Mouse (Mus musculus): ENCODE results near the gene Hcar2. TPM values are rescaled to one million over a fixed set of nuclear protein-coding genes. Genes with fewer than 3 reads are reported as not detected.

Gene Hcar2
- polyA plus RNA-seq, 1 experiment: not detected

DNA sequence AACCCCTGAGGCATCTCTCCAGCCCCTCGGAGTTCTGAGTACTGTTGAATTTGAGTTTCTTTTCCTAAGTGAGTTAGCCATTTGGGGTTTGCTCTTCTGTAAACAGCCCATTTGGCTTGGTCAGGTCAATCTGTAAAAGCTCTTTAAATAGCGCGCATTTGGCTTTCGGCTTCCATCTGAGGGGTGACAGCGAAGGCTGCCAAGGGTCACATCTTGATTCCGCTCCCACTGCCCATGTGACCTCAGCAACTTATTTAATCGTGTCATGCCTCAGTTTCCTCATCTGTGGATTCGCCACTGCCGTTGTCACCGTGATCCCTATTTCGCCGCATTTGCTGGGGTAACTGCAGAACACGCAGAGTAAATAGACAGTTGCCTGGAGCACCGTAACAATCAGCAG is 21.0 kb downstream of the Hcar2 start:
- WGBS: 90% methylated on average over 14 of the region's 14 CpGs
- Histone ChIP-seq H3K4me3 (ENCODE audit: insufficient read depth, low read depth, low read length) (no peak overlapping the region), H3K4me1 (ENCODE audit: control insufficient read depth, insufficient read depth, low read length) (no peaks in the 10 kb centered on the region), H3K27ac (ENCODE audit: insufficient read depth, low read depth, low read length) (no peak overlapping the region)
- no peak for TF ChIP-seq CTCF (IDR thresholded peaks at IDR 0.05; ENCODE audit: insufficient read depth, low read depth, low read length)
- TF ChIP-seq POLR2A (IDR thresholded peaks at IDR 0.05; ENCODE audit: insufficient read depth, low read depth, low read length): no peak

DNA sequence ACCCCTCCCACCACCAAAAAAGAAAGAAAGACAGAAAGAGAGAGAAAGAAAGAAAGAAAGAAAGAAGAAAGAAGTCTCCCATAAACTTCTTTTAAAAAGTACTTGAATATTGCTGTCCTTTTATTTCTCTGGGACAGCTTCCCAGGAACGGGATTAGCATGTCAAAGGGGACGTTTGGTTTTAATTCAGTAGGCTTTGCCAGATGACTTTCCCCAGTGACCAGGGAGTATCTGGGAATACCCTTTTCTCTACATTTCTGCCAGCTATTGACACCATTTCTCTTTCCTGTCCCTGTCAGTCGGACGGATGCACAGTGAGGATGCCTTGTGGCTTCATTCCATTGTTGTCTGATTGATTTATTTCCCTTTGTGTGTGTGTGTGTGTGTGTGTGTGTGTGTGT is 21.5 kb downstream of the Hcar2 start:
- Histone ChIP-seq H3K27ac (ENCODE audit: insufficient read depth, low read depth, low read length) (no peak overlapping the region), H3K4me3 (ENCODE audit: insufficient read depth, low read depth, low read length) (no peak overlapping the region), H3K4me1 (ENCODE audit: control insufficient read depth, insufficient read depth, low read length) (no peaks in the 10 kb centered on the region)
- TF ChIP-seq POLR2A (IDR thresholded peaks at IDR 0.05; ENCODE audit: insufficient read depth, low read depth, low read length) (no peak), CTCF (IDR thresholded peaks at IDR 0.05; ENCODE audit: insufficient read depth, low read depth, low read length) (no peak)
- 21% methylated on average over 4 of the region's 4 CpGs for WGBS

DNA sequence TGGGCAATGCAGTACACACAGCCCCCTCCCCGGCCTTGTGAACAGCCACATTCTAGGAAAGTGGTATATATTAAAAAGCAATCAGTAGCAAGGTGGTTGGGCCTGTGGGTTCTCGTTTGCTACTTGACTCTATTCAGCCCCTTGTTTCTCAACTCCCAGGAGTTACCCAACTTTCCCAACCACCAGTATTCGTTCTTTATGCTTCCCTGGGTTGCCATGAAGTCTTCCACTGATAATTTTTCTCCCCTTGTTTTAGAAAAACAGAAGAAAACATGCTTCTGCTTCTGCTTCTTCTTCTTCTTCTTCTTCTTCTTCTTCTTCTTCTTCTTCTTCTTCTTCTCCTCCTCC is 22.4 kb downstream of the Hcar2 start:
- Histone ChIP-seq H3K4me1 (ENCODE audit: control insufficient read depth, insufficient read depth, low read length) (no peaks in the 10 kb centered on the region), H3K4me3 (ENCODE audit: insufficient read depth, low read depth, low read length) (no peak overlapping the region), H3K27ac (ENCODE audit: insufficient read depth, low read depth, low read length) (no peak overlapping the region)
- TF ChIP-seq CTCF (IDR thresholded peaks at IDR 0.05; ENCODE audit: insufficient read depth, low read depth, low read length): no peak
- no peak for TF ChIP-seq POLR2A (IDR thresholded peaks at IDR 0.05; ENCODE audit: insufficient read depth, low read depth, low read length)
- WGBS: 73% methylated on average over 3 of the region's 3 CpGs

DNA sequence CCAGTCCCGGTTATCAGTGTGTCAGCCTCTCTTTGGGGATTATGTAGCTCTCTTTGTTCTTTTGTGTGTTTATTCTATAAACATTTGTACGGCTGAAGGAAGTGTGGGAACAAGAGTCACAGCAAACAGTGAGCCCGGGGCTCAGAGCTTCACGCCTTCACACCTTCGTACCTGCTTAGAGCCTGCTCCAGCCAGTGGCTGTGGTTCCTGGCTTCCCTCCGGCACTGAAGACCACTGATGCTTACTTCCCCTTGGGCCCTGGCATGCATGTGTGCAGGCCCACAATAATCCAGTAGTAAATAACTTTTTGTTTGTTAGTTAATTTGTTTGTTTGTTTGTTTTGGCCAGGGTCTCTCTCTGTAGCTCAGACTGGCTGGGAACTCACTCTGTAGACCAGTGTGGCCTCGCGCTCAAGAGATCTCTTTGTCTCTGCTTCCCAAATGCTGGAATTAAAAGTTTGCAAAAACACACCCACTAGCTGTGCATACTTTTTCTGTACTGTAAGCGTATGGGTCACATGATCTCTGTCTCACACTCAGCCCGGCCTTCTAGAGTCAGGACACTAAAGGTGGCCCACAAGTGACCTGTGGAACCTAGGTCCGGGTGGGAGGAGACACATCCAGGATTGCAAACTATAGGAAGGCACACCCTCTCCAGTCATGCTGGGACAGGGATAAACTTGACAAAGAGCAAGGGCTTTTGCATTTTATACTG is 22.9 kb downstream of the Hcar2 start:
- H3K4me3 ChIP-seq (ENCODE audit: insufficient read depth, low read depth, low read length): no peak overlapping the region
- H3K27ac ChIP-seq (ENCODE audit: insufficient read depth, low read depth, low read length): no peak overlapping the region
- 75% methylated on average over 11 of the region's 11 CpGs for WGBS
- H3K4me1 ChIP-seq (ENCODE audit: control insufficient read depth, insufficient read depth, low read length): no peaks in the 10 kb centered on the region
- no peak for TF ChIP-seq CTCF (IDR thresholded peaks at IDR 0.05; ENCODE audit: insufficient read depth, low read depth, low read length)
- TF ChIP-seq POLR2A (IDR thresholded peaks at IDR 0.05; ENCODE audit: insufficient read depth, low read depth, low read length): no peak

DNA sequence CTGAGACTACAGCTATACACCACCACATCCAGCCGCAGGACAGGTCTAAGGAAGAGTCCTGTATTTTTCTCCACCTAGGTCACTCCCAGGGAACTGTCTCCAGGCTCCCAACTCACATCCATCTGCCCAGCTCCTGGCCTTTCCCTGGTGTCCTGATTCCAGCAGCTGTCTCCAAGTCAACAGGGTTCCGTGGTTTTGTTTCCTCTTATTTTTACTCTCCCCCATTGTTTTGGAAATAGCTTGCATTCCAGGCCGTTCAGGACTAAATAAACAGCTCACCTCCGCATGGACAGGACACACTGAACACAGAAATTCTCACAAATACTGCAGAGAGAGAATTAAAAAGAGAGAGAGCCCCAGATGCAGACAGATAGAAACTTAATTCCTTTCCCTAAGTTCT is 27.9 kb downstream of the Hcar2 start:
- no peak overlapping the region for H3K4me3 ChIP-seq (ENCODE audit: insufficient read depth, low read depth, low read length)
- no peak for TF ChIP-seq POLR2A (IDR thresholded peaks at IDR 0.05; ENCODE audit: insufficient read depth, low read depth, low read length)
- no peak for TF ChIP-seq CTCF (IDR thresholded peaks at IDR 0.05; ENCODE audit: insufficient read depth, low read depth, low read length)
- 58% methylated on average over 4 of the region's 4 CpGs for whole genome bisulfite sequencing
- no peaks in the 10 kb centered on the region for H3K4me1 ChIP-seq (ENCODE audit: control insufficient read depth, insufficient read depth, low read length)
- H3K27ac ChIP-seq (ENCODE audit: insufficient read depth, low read depth, low read length): no peak overlapping the region

DNA sequence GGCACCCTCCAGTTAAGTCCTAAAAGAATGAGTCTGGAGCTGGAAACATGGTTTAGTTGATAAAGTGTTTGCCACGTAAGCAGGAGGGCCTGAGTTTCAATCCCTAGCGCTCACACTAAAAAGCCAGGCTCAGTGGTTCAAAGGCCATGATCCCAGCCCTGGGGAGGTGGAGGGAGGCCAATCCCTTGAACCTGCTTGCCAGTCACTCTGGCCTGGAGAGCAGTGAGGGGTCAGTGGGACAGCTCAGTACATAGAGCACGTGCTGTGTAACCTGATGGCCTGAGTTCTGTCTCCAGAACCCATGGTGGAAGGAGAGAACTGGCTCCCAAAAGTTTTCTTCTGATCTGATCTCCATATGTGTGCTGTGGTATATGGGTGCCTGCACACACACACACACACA is 30.5 kb downstream of the Hcar2 start:
- Histone ChIP-seq H3K27ac (ENCODE audit: insufficient read depth, low read depth, low read length) (no peak overlapping the region), H3K4me1 (ENCODE audit: control insufficient read depth, insufficient read depth, low read length) (no peaks in the 10 kb centered on the region)
- TF ChIP-seq CTCF (IDR thresholded peaks at IDR 0.05; ENCODE audit: insufficient read depth, low read depth, low read length): no peak
- TF ChIP-seq POLR2A (IDR thresholded peaks at IDR 0.05; ENCODE audit: insufficient read depth, low read depth, low read length): no peak

DNA sequence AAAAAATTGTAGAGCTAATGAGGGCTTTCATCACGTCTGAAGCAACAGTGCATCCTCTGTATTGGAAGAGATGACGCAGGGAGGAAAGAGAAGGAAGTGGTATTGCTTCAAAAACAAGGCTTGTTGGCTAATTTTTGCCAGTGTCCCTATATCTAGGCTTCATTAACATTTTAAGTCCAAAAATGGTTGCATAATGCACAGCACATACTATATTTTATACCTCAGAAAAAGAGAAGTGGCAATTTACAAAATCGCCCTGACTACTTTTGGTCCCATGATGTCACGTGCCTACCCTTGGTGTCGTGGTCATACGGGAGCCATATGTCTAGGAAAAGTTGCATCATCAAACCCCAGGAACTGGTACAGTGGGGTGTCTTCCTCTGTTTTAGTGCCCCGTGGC is 33.0 kb downstream of the Hcar2 start:
- Histone ChIP-seq H3K27ac (ENCODE audit: insufficient read depth, low read depth, low read length) (no peak overlapping the region), H3K4me1 (ENCODE audit: control insufficient read depth, insufficient read depth, low read length) (no peaks in the 10 kb centered on the region), H3K4me3 (ENCODE audit: insufficient read depth, low read depth, low read length) (no peak overlapping the region)
- WGBS: 88% methylated on average over 7 of the region's 7 CpGs
- TF ChIP-seq POLR2A (IDR thresholded peaks at IDR 0.05; ENCODE audit: insufficient read depth, low read depth, low read length) (no peak), CTCF (IDR thresholded peaks at IDR 0.05; ENCODE audit: insufficient read depth, low read depth, low read length) (no peak)

More for the DNA sequence above, 30.5 kb downstream of the Hcar2 start:
- H3K4me3 ChIP-seq (ENCODE audit: insufficient read depth, low read depth, low read length): no peak overlapping the region
- WGBS: 86% methylated on average over 3 of the region's 3 CpGs

DNA sequence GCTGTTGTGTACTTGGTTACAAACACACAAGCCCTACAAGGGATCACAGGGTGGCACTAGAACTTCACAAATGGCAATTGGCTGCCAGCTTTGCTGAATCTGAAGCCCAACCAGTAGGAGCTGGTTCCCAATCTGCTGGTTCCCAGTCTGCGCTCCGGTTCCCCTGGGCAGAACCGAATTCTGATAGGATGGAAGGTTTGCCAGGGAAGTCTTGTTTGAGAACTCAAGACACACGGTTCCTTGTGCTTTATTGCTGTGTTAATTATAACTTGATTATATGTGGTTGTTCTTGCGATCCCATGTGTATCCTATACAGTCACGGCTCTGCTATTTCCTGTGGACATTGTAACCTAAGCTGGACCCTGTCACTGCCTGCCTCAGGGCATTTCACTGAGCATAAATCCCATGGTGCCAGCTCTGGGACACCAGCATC is 37.6 kb downstream of the Hcar2 start:
- peaks cover 2% of the 10 kb centered on the region; the same call in 1 of the 2 replicates for H3K4me1 ChIP-seq (ENCODE audit: control insufficient read depth, insufficient read depth, low read length)
- H3K4me3 ChIP-seq (ENCODE audit: insufficient read depth, low read depth, low read length): no peak overlapping the region
- WGBS: 40% methylated on average over 6 of the region's 6 CpGs
- H3K27ac ChIP-seq (ENCODE audit: insufficient read depth, low read depth, low read length): no peak overlapping the region
- no peak for TF ChIP-seq CTCF (IDR thresholded peaks at IDR 0.05; ENCODE audit: insufficient read depth, low read depth, low read length)
- TF ChIP-seq POLR2A (IDR thresholded peaks at IDR 0.05; ENCODE audit: insufficient read depth, low read depth, low read length): no peak

DNA sequence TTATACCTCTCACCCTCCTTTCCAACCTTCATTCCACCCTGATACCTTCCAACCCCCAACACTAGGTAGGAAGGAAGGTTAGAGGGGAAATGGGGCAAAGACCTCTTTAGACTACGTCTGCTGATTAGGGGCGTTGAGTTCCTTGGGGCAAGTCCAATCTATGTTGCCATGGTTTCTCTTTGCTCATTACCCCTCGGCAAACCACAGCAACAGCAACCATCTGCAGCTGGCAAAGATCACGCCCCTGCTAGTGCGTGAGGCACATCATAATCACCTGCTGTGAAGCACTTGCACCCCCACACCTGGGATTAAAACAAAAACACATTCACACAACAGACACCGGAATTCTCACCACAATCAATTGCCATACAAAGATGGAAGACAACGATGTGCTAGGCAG is 42.6 kb downstream of the Hcar2 start:
- Histone ChIP-seq H3K4me1 (ENCODE audit: control insufficient read depth, insufficient read depth, low read length) (peaks cover 7% of the 10 kb centered on the region), H3K27ac (ENCODE audit: insufficient read depth, low read depth, low read length) (no peak overlapping the region), H3K4me3 (ENCODE audit: insufficient read depth, low read depth, low read length) (no peak overlapping the region)
- WGBS: 24% methylated on average over 7 of the region's 7 CpGs
- TF ChIP-seq CTCF (IDR thresholded peaks at IDR 0.05; ENCODE audit: insufficient read depth, low read depth, low read length): no peak
- TF ChIP-seq POLR2A (IDR thresholded peaks at IDR 0.05; ENCODE audit: insufficient read depth, low read depth, low read length): no peak

DNA sequence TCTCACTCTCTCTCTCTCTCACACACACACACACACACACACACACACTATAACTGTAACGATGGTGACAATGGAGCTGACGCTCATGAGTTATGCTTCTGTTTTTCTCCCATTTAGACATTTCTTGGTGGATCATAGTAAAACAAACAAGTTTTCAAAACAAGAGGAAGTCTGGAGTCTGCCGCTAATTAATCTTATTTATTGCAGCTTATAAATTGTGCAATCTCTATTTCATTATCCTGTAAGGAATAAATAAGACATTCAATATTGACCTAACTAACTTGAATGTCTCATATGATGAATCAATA is 44.1 kb downstream of the Hcar2 start:
- H3K4me3 ChIP-seq (ENCODE audit: insufficient read depth, low read depth, low read length): no peak overlapping the region
- peaks cover 9% of the 10 kb centered on the region for H3K4me1 ChIP-seq (ENCODE audit: control insufficient read depth, insufficient read depth, low read length)
- 92% methylated on average over 3 of the region's 3 CpGs for WGBS
- H3K27ac ChIP-seq (ENCODE audit: insufficient read depth, low read depth, low read length): no peak overlapping the region
- no peak for TF ChIP-seq CTCF (IDR thresholded peaks at IDR 0.05; ENCODE audit: insufficient read depth, low read depth, low read length)
- TF ChIP-seq POLR2A (IDR thresholded peaks at IDR 0.05; ENCODE audit: insufficient read depth, low read depth, low read length): no peak

Measured in olfactory bulb, adult 2 months (tissue).